Mouse (Mus musculus): ENCODE measurements around the gene Pxylp1.
A peak's percentile ranks its signal among the peaks of the same experiment; 100 is the strongest.

Gene Pxylp1

GRCm38 (mm10) chr9:96823541-96823940 is 68.9 kb downstream of the Pxylp1 start:
- DNase-seq (ENCODE audit: low spot score in 2 of 2): no peak

GRCm38 (mm10) chr9:96823005-96823404 is 69.5 kb downstream of the Pxylp1 start:
- no peak for DNase-seq (ENCODE audit: low spot score in 2 of 2)

DNA sequence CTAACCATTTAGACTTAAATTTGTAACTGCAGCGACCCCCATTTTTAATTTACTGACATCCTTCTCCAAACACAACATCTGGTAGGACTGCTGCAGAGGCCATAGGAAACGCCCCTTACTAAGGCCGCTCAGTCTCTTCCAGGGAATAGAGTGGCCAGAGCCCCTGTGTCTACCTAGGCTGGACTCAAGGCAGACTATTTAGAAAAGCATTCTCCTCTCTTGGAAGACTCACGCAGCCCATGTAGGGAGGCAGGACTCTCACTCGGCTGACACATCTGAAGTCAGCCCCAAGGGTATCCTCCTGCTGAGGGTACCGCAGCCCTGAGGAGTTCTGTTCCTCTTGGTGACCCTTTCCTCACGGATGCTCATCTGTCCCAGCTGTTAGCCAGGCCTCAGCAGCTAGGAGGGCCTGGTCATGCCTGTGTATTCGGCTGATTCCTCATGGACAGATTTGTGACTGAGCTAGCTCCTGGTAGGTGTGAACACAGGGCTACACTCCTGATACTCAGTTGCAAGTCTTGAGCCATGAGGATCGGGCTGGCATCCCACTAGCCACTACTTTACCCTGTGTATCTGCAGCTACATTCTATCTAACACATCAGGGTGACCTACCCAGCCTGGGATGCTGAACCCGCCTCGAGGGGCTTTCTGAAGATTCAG is 73.5 kb downstream of the Pxylp1 start:
- no peak for DNase-seq (ENCODE audit: low spot score in 2 of 2)

DNA sequence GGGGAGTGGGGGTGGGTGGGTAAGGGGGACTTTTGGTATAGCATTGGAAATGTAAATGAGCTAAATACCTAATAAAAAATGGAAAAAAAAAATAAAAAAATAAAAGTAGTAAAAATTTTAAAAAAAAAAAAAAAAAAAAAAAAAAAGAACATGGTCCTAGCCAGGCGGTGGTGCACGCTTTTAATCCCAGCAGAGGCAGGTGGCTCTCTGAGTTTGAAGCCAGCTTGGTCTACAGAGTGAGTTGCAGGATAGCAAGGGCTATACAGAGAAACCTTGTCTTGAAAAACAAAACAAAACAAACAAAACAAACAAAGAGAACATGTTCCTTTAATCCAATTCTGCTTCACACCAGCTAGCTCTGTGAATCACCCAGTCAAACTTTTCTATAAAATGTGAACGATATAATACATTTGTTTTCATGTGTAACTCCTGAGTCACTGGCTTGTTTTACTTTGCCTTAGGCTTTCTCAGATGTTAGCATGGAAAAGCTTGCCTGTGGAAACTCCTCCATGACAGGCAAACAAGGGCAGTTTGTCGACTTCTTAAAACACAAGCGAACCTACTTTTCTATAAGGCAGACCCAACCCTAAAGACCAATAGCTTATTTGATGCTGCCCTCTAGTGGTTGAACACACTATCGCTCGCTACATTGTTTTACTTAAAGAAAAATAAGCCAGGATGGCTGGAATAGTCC is 74.2 kb downstream of the Pxylp1 start:
- peak in 1 of 2 experiments; percentile 47 for DNase-seq (ENCODE audit: low spot score in 2 of 2)

DNA sequence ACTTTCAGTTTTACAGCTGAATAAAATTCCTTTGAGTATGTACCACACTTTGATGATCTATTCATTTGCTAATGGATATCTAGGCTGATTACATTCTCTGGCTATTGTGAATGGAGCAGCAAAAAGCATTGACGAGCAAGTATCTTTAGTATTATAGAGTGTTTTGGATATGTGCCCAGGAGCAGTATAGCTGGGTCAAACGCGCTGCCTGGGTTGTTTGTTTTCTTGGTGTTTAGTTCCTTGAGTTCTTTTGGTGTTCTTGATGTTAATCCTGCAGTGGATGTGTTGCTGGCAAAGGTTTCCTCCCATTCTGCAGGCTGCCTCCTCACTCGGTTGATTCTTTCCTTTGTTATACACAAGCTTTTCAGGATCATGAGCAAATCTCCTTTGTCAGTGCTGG is 80.5 kb downstream of the Pxylp1 start:
- DNase-seq (ENCODE audit: low spot score in 2 of 2): no peak

- DNase-seq (ENCODE audit: low spot score in 2 of 2): no peak
Measured at GRCm38 (mm10) chr9:96800131-96800825, 92.2 kb downstream of the Pxylp1 start.

DNA sequence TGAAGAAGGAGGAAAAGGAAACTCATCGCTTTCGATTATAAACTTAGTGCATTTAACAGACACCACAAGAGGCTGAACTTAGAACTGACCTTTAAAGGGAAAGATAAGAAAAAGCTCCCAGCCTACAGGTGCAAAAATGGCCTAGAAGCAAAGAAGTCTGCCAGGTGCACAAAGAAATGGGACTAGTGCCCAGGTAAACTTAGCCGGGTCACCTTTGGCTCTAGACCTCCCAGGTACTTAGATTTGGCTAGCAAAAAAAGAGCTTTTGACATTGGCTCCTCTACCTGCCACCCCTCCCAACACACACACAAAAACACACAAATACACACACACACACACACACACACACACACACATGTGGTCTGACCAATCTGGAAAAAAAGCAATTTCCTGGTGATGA is 95.2 kb downstream of the Pxylp1 start:
- no peak for DNase-seq (ENCODE audit: low spot score in 2 of 2)

- DNase-seq (ENCODE audit: low spot score in 2 of 2): no peak
Measured at GRCm38 (mm10) chr9:96795399-96795928, 97.0 kb downstream of the Pxylp1 start.

- DNase-seq (ENCODE audit: low spot score in 2 of 2): no peak
Measured at GRCm38 (mm10) chr9:96794601-96795000, 97.9 kb downstream of the Pxylp1 start.

DNA sequence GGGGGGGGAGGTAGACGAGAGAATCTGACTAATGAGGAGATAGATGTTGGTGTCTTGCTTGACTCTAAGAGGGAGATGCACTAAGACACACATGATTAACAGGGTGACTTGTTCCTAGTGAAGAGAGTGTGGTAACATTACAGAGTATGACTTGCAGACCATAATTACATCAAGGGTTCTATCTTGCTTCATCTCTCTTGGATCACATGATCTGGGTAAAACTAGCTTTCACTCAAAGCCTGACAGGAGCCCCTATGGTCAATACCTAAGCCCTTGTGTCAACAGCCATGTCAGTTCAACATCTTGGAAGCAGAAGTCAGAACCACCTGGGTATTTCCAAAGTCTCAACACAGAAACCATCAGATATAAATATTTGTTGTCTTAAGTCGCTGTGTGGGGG is 99.9 kb downstream of the Pxylp1 start:
- DNase-seq (ENCODE audit: low spot score in 2 of 2): no peak

GRCm38 (mm10) chr9:96790389-96791007 is 102.0 kb downstream of the Pxylp1 start:
- no peak for DNase-seq (ENCODE audit: low spot score in 2 of 2)

DNA sequence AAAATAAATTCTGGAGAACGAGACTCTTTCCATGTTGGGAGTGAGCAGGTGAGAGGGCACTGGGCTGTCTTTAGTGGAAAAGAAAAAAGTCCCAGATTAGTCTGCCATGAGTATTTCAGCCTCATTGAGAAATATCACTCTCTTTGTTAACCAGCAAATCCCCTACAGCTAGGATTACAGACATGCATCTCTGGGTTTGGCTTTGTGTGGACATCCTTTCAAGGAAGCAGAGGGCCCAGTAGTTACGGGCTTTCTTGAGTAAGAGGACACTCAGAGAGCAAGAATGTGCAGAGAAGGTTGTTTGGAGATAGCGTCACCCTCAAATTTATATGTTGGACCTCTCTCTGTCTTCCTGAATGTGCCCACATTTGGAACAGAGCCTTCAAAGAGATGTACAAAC is 102.6 kb downstream of the Pxylp1 start:
- DNase-seq (ENCODE audit: low spot score in 2 of 2): no peak

DNA sequence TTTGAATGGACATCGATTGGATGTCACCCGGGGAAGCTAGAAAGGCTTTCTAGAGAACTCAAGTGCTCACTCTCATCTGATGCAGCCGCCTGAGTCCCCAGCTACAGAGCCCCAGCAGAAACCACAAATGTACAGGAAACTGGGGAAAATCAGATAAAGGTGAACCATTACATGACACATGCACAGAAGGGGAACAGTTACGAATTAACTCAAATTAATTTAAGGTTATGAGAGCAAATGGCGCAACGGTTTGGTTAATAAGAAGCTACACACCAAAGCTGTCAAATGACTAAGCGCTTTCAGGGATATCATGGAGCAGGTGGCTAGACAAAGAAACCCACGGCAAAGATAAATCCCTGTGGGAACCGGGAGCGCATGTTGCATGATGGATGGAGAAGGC is 104.7 kb downstream of the Pxylp1 start:
- DNase-seq (ENCODE audit: low spot score in 2 of 2): no peak

DNA sequence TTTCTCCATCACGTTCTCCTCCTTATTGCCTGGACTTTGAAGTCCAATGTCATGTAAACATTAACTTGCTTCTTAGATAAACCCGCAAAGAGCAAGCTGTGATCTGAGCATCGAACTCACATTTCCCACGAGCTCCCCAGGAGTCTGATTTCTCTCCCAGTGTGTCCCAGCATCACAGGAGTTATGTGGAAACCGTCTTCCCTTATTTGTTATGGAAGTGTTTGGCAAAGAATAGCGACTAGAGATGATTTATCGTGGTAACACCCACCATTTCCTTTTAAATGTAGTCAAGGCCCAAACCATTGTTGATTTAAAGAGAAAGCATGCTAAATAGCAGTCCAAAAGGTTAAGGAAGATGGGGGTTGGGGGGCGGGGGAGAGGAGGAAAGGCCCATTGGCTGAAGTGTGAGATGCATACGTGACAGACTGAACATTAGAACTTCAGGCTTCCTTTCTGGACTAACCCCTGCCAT is 106.6 kb downstream of the Pxylp1 start:
- DNase-seq (ENCODE audit: low spot score in 2 of 2): no peak

DNA sequence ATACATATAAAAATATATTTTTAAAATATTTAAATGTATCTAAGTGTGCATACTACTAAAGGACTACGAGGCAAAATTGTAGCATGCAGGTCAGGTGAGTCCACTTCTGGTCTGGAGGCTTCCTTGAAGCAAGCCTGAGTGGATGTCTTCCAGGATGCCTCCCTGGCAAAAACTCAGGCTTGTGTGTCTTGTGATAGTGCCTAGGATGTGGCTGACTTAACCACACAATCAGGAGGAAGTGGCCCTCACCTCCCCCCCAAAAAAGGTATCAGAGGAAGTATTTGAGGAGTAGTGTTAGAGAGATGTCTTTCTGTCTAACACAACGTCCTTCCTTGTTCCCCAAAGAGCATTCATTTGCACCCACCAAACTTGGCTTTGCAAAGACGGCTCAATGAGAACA is 107.3 kb downstream of the Pxylp1 start:
- no peak for DNase-seq (ENCODE audit: low spot score in 2 of 2)

DNA sequence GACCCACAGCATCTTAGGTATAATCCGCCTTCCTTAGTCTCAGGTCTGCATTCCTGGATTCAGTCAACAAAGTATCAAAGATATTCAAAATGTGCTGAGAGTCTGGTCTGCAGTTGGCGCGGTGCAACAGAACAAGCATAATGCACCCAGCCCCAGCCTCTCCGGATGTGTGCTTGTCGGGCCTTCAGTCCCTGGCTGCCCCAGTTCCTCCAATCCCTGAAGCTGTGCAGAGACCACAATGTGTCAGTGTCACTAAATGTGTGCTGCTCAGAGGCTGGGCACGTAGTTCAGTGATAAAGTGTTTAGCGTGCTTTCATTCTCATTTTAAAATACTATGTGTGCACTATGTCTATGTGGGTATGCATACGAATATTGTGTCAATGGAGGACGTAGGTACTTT is 108.8 kb downstream of the Pxylp1 start:
- no peak for DNase-seq (ENCODE audit: low spot score in 2 of 2)

DNA sequence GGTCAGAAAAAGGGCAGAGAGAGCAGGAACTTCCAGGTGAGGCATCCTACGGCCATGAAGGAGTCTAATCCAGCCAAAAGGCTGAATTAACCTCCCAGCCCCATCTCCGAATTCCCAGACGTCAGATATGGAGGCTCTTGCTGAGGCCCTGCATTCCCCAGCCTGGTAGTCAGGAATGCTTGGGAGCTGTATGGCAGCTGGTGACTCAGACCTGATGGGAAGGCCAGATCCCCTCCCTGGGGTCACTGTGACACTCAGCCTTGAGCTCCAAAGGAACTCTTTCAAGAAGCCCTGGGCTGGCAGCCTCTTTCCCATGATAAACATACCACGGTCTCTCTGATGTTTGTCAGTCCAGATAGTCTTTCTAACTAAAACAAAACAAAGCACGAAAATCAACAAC is 109.2 kb downstream of the Pxylp1 start:
- no peak for DNase-seq (ENCODE audit: low spot score in 2 of 2)

DNA sequence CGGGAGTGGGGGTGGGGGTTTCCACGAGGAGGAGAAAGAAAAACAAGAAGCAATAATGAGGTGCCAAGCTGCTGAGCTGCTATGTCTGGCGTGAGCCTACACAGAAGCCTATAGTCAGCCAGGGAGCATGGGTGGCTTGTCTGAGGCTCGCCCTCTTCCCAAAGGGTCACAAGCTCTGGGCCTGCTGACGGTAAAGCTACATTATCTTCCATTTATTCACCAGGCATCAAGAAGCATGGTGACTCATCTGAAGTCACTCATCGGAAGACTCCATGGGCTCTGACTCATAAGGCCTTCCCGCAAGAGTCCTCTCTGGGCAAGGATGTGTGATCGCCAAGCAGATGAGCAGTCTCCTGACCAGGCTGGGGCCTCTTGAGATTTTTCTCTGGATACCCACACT is 110.4 kb downstream of the Pxylp1 start:
- DNase-seq (ENCODE audit: low spot score in 2 of 2): no peak
